Mouse (Mus musculus) ES-Bruce4 (cell line): ENCODE measurements at regions not wholly inside any gene's neighbourhood (a gene's known extent, or its start where the extent isn't known, plus 50 kb on each side); places are given as distances from the start of the nearest gene placed in this dataset.
A peak's percentile ranks its signal among the peaks of the same experiment; 100 is the strongest.

Experiments used
- H3K27ac ChIP-seq: 2 replicates; pipeline ENCODE4 v1.5.1; 2012; ENCODE audit warnings: low read length, inconsistent platforms; ENCODE audit not compliant: insufficient read depth
- H3K27me3 ChIP-seq: 2 replicates; pipeline ENCODE4 v1.6.1; 2012; ENCODE audit warnings: mild to moderate bottlenecking, low read length, inconsistent platforms; ENCODE audit not compliant: control insufficient read depth, poor library complexity, insufficient read depth, severe bottlenecking
- H3K36me3 ChIP-seq: 2 replicates; pipeline ENCODE4 v1.6.1; 2012; ENCODE audit warnings: inconsistent platforms, mild to moderate bottlenecking, low read length, moderate library complexity; ENCODE audit not compliant: control insufficient read depth, poor library complexity, insufficient read depth, severe bottlenecking
- H3K4me1 ChIP-seq: one replicate; pipeline ENCODE4 v1.8.1; 2011; ENCODE audit warnings: low read length; ENCODE audit not compliant: control insufficient read depth, insufficient read depth
- H3K4me3 ChIP-seq: 2 replicates; pipeline ENCODE4 v1.5.1; 2011; ENCODE audit warnings: low read depth, mild to moderate bottlenecking, low read length
- H3K9ac ChIP-seq: 2 replicates; pipeline ENCODE4 v1.6.1; 2012; ENCODE audit warnings: low read depth, mild to moderate bottlenecking, inconsistent platforms; ENCODE audit not compliant: poor library complexity, severe bottlenecking
- H3K9me3 ChIP-seq: replicated peaks from 2 replicates; pipeline ENCODE4 v1.6.1; 2012; ENCODE audit warnings: mild to moderate bottlenecking, low read length, inconsistent platforms; ENCODE audit not compliant: control insufficient read depth, poor library complexity, insufficient read depth, severe bottlenecking
- CTCF ChIP-seq: IDR thresholded peaks from one replicate; pipeline ENCODE4 v1.8.1; 2011; ENCODE audit warnings: low read depth, low read length
- EP300 ChIP-seq: IDR thresholded peaks from 2 replicates; pipeline ENCODE4 v1.6.1; 2011; ENCODE audit warnings: low read depth, low read length; ENCODE audit not compliant: insufficient read depth
- POLR2A ChIP-seq: IDR thresholded peaks from one replicate; pipeline ENCODE4 v1.8.1; 2011; ENCODE audit warnings: low read length; ENCODE audit not compliant: insufficient read depth

DNA sequence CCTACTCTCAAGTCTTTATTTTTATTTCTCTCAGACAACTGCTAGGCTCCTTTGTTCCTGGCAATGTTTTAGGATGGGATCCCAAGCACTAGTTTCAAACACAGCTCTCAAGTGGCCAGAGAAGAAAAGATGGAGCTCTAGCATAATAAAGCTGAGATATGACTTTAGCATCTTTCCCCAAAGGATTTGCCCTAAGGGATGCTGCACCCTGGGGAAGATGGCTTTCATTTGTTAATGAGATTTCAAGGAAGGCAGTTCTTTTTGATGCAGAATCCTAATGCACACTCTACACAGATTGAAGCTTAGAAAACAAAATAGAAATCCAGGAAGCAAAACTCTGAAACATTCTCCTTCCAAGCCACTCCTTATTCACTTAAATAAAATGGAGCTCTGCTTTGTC is 350.1 kb upstream of the Got2 start:
- Histone ChIP-seq H3K36me3 (no peaks in the 10 kb centered on the region), H3K9ac (no peak overlapping the region), H3K9me3 (peaks cover 11% of the 10 kb centered on the region), H3K4me1 (no peaks in the 10 kb centered on the region), H3K27me3 (no peaks in the 10 kb centered on the region; the same call in 1 of the 2 replicates), H3K27ac (peak overlapping the region; percentile 19; the same call in 1 of the 2 replicates), H3K4me3 (no peak overlapping the region)
- TF ChIP-seq POLR2A (no peak), CTCF (no peak), EP300 (no peak)

DNA sequence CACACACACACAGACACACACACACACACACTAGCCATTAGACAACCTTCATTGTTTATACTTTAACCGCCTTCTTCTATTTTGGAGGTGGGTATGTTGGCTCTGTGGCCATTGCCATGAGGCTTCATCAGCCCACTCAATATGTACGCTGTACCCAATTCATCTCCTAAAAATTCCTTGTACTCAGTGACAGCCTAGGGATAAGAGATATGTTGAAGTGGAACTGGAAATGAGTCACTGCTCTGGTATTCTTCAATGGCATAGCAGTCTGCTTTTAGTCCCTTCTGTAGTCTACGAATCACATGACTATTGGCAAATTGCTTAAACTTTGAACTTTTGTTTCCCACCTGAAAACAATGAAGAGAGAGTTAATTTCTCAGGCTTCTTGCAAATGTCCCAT is 349.6 kb upstream of the Got2 start:
- Histone ChIP-seq H3K27me3 (no peaks in the 10 kb centered on the region; the same call in 1 of the 2 replicates), H3K4me1 (no peaks in the 10 kb centered on the region), H3K27ac (no peak overlapping the region; the same call in 1 of the 2 replicates), H3K9ac (no peak overlapping the region), H3K36me3 (no peaks in the 10 kb centered on the region), H3K4me3 (no peak overlapping the region), H3K9me3 (peaks cover 12% of the 10 kb centered on the region)
- TF ChIP-seq EP300 (no peak), CTCF (no peak), POLR2A (no peak)

DNA sequence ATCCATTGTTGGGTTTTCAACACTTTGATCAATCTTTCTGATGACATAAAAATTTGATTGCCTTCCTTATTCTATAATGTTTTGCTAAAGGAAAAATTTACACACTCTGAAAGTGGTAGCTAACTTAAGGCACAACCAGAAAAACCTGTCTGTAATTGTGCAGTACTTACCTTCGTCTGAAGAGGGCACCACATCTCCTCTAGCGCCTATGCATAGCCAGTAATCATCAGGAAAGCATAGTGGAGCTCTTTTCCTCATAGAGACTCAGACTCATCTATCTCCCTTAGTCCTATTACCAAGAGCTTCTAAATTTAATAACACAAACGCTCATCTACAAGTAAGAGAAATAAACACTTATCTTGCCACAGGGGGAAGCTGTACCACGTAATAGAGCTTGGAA is 342.1 kb upstream of the Got2 start:
- H3K27ac ChIP-seq: no peak overlapping the region
- H3K4me3 ChIP-seq: no peak overlapping the region
- H3K36me3 ChIP-seq: no peaks in the 10 kb centered on the region
- TF ChIP-seq EP300: no peak
- no peak for TF ChIP-seq POLR2A
- no peak for TF ChIP-seq CTCF
- no peaks in the 10 kb centered on the region for H3K4me1 ChIP-seq
- no peak overlapping the region for H3K9ac ChIP-seq
- H3K27me3 ChIP-seq: no peaks in the 10 kb centered on the region; the same call in 1 of the 2 replicates
- H3K9me3 ChIP-seq: peaks cover 3% of the 10 kb centered on the region; the same call in 1 of the 2 replicates
